Mouse (Mus musculus) stomach, embryonic 15.5 days (tissue): ENCODE measurements around the gene Olfr357. TPM values are rescaled to one million over a fixed set of nuclear protein-coding genes. Genes with fewer than 3 reads are reported as not detected.

Experiments
- ATAC-seq: fragments of 200-750 bp; cut with Nextera tagmentation; 2 replicates; pipeline ENCODE4 v1.8.0; 2017; ENCODE audit warnings: low read depth, moderate number of reproducible peaks, moderate TSS enrichment; ENCODE audit not compliant: insufficient read depth, low FRiP score
- H3K27ac ChIP-seq: fragments of 300-500 bp; sonication (generic); 2 replicates; pipeline ENCODE4 v1.5.1; 2015; ENCODE audit warnings: mild to moderate bottlenecking, inconsistent platforms
- H3K27me3 ChIP-seq: fragments of 300-500 bp; sonication (generic); replicated peaks from 2 replicates; pipeline ENCODE4 v1.6.1; 2015; ENCODE audit warnings: inconsistent platforms
- H3K36me3 ChIP-seq: fragments of 300-500 bp; sonication (generic); 2 replicates; pipeline ENCODE4 v1.6.1; 2015; ENCODE audit warnings: inconsistent platforms
- H3K4me1 ChIP-seq: fragments of 300-500 bp; sonication (generic); 2 replicates; pipeline ENCODE4 v1.6.1; 2015; ENCODE audit warnings: inconsistent platforms
- H3K4me2 ChIP-seq: fragments of 300-500 bp; sonication (generic); 2 replicates; pipeline ENCODE4 v1.6.1; 2015; ENCODE audit warnings: mild to moderate bottlenecking, inconsistent platforms
- H3K4me3 ChIP-seq: fragments of 300-500 bp; sonication (generic); replicated peaks from 2 replicates; pipeline ENCODE4 v1.5.1; 2015; ENCODE audit warnings: inconsistent platforms
- H3K9ac ChIP-seq: fragments of 300-500 bp; sonication (generic); 2 replicates; pipeline ENCODE4 v1.6.1; 2015; ENCODE audit warnings: inconsistent platforms
- H3K9me3 ChIP-seq: fragments of 300-500 bp; sonication (generic); 2 replicates; pipeline ENCODE4 v1.6.1; 2016; ENCODE audit warnings: inconsistent platforms
- WGBS: fragments of 180-500 bp; shearing (Covaris S2); methylation state at CpG from one replicate; pipeline ENCODE4 v1.1.7; 2015; 5-methylcytosine and 5-hydroxymethylcytosine counted together
- polyA plus RNA-seq: library from polyadenylated mRNA; unstranded; fragments of >200 nt; fragmentation: Nextera tagmentation; extraction: Ambion mirVana; gene quantifications from 2 replicates; pipeline ENCODE4 v1.2.1, GENCODE M21; 2015

Olfr357 gene
- polyA plus RNA-seq: not detected in 2 replicates

- H3K4me3 ChIP-seq: no peak within 1 kb of the TSS
- WGBS: 77% methylated on average over 1 of the region's 1 CpGs
- ATAC-seq: no peak
- no peaks in the 10 kb centered on the region for H3K4me1 ChIP-seq
- no peaks in the 10 kb centered on the region for H3K27me3 ChIP-seq
- H3K4me2 ChIP-seq: no peak within 1 kb of the TSS
- H3K9ac ChIP-seq: no peak within 1 kb of the TSS
- no peak within 1 kb of the TSS for H3K27ac ChIP-seq
- no peaks in the 10 kb centered on the region for H3K36me3 ChIP-seq
- no peaks in the 10 kb centered on the region for H3K9me3 ChIP-seq
Observed at GRCm38 (mm10) chr2:36993527-36993926, at the start of gene Olfr357. Olfr357 (plus strand) TSS chr2:36993827.

GRCm38 (mm10) chr2:36997030-36997429 is 3.4 kb downstream of the Olfr357 start:
- Histone ChIP-seq H3K27ac (no peak overlapping the region), H3K9me3 (no peaks in the 10 kb centered on the region), H3K27me3 (no peaks in the 10 kb centered on the region), H3K4me3 (no peak overlapping the region), H3K36me3 (no peaks in the 10 kb centered on the region), H3K4me1 (no peaks in the 10 kb centered on the region), H3K9ac (no peak overlapping the region), H3K4me2 (no peak overlapping the region)
- ATAC-seq: no peak
- WGBS: 83% methylated on average over 1 of the region's 1 CpGs

- no peak within 1 kb of the TSS for H3K9ac ChIP-seq
- no peaks in the 10 kb centered on the region for H3K36me3 ChIP-seq
- no peaks in the 10 kb centered on the region for H3K4me1 ChIP-seq
- H3K4me3 ChIP-seq: no peak within 1 kb of the TSS
- H3K27ac ChIP-seq: no peak within 1 kb of the TSS
- H3K4me2 ChIP-seq: no peak within 1 kb of the TSS
- H3K27me3 ChIP-seq: no peaks in the 10 kb centered on the region
- H3K9me3 ChIP-seq: no peaks in the 10 kb centered on the region
- ATAC-seq: no peak
Observed at GRCm38 (mm10) chr2:37009235-37009634, 15.6 kb downstream of the Olfr357 start, which contains the start of gene Olfr358. Olfr358 (minus strand) TSS chr2:37009335.

Other genes starting within 250 kb of the Olfr357 start
- not detected in 2 replicates for gene Olfr348, start 209.6 kb upstream of the Olfr357 start, polyA plus RNA-seq
- gene Olfr50, start 203.3 kb upstream of the Olfr357 start, polyA plus RNA-seq: not detected in 2 replicates
- gene Olfr3, start 176.8 kb upstream of the Olfr357 start, polyA plus RNA-seq: not detected in 2 replicates
- gene Olfr350, start 147.5 kb upstream of the Olfr357 start, polyA plus RNA-seq: not detected in 2 replicates
- not detected in 2 replicates for gene Olfr351, start 131.2 kb upstream of the Olfr357 start, polyA plus RNA-seq
- gene Olfr352, start 125.4 kb upstream of the Olfr357 start, polyA plus RNA-seq: not detected in 2 replicates
- gene Olfr353, start 100.9 kb upstream of the Olfr357 start, polyA plus RNA-seq: not detected in 2 replicates
- not detected in 2 replicates for gene Olfr354, start 88.1 kb upstream of the Olfr357 start, polyA plus RNA-seq
- not detected in 2 replicates for gene Olfr355, start 64.9 kb upstream of the Olfr357 start, polyA plus RNA-seq
- not detected in 2 replicates for gene Olfr356, start 56.7 kb upstream of the Olfr357 start, polyA plus RNA-seq
- not detected in 2 replicates for gene Olfr358, start 15.5 kb downstream of the Olfr357 start, polyA plus RNA-seq
- gene Olfr360, start 71.9 kb downstream of the Olfr357 start, polyA plus RNA-seq: not detected in 2 replicates
- gene Olfr361, start 95.5 kb downstream of the Olfr357 start, polyA plus RNA-seq: not detected in 2 replicates
- not detected in 2 replicates for gene Olfr362, start 124.1 kb downstream of the Olfr357 start, polyA plus RNA-seq
- gene Olfr364-ps1, start 145.5 kb downstream of the Olfr357 start, polyA plus RNA-seq: not detected in 2 replicates
- not detected in 2 replicates for gene Olfr365, start 194.4 kb downstream of the Olfr357 start, polyA plus RNA-seq
- not detected in 2 replicates for gene Olfr366, start 217.7 kb downstream of the Olfr357 start, polyA plus RNA-seq